Mouse (Mus musculus): Measurements from ENCODE around the gene Mcm7. TPM values are rescaled to one million over a fixed set of nuclear protein-coding genes. Genes with fewer than 3 reads are reported as not detected.
"Not testable (repeated sequence)": the region's sequence is repeated elsewhere in the genome, so short reads cannot be mapped to it uniquely, and the experiment has no call there.

The Mcm7 gene
- 26.9 and 29.7 TPM in 2 replicates for polyA plus RNA-seq (2012; rRNA removed)

GRCm38 (mm10) chr5:138171695-138172491, at the start of gene Mcm7, which contains the start of gene Ap4m1:
TSS of gene Mcm7 (minus strand) at chr5:138172422.
TSS of gene Ap4m1 (plus strand) at chr5:138172002.
- DNase-seq (ENCODE audit: low spot score): peak; percentile 83

GRCm38 (mm10) chr5:138219864-138220263, 47.6 kb upstream of the Mcm7 start:
- no peak for DNase-seq (ENCODE audit: low spot score)

- DNase-seq (ENCODE audit: low spot score): not testable (repeated sequence)
These were observed 44.4 kb upstream of the Mcm7 start for GRCm38 (mm10) chr5:138216632-138217031.

- no peak for DNase-seq (ENCODE audit: low spot score)
These were observed 35.7 kb upstream of the Mcm7 start for GRCm38 (mm10) chr5:138207873-138208272.

GRCm38 (mm10) chr5:138207253-138207652, 35.0 kb upstream of the Mcm7 start:
- no peak for DNase-seq (ENCODE audit: low spot score)

- no peak for DNase-seq (ENCODE audit: low spot score)
These were observed 29.9 kb upstream of the Mcm7 start for GRCm38 (mm10) chr5:138202086-138202485.

GRCm38 (mm10) chr5:138199576-138199975, 27.4 kb upstream of the Mcm7 start:
- no peak for DNase-seq (ENCODE audit: low spot score)

- no peak for DNase-seq (ENCODE audit: low spot score)
These were observed 23.2 kb upstream of the Mcm7 start for GRCm38 (mm10) chr5:138195463-138195862.

GRCm38 (mm10) chr5:138194755-138195345, 22.6 kb upstream of the Mcm7 start:
- DNase-seq (ENCODE audit: low spot score): no peak

- DNase-seq (ENCODE audit: low spot score): peak; percentile 75
These were observed 21.8 kb upstream of the Mcm7 start, which contains the start of gene Mblac1 for GRCm38 (mm10) chr5:138193771-138194727. TSS of gene Mblac1 (plus strand) at chr5:138194314.

GRCm38 (mm10) chr5:138187661-138188306, 15.6 kb upstream of the Mcm7 start:
- DNase-seq (ENCODE audit: low spot score): no peak

- peak; percentile 72 for DNase-seq (ENCODE audit: low spot score)
These were observed 14.9 kb upstream of the Mcm7 start, which contains the start of the genes Taf6 and Cnpy4 for GRCm38 (mm10) chr5:138186950-138187638. TSS of gene Taf6 (minus strand) at chr5:138187451. TSS of gene Cnpy4 (plus strand) at chr5:138187485.

GRCm38 (mm10) chr5:138173217-138173616, 995 bp upstream of the Mcm7 start:
- no peak for DNase-seq (ENCODE audit: low spot score)

GRCm38 (mm10) chr5:138170936-138171561, 1.2 kb downstream of the Mcm7 start:
- DNase-seq (ENCODE audit: low spot score): peak; percentile 91

- no peak for DNase-seq (ENCODE audit: low spot score)
These were observed 6.6 kb downstream of the Mcm7 start for GRCm38 (mm10) chr5:138165594-138165993.

GRCm38 (mm10) chr5:138163610-138164009, 8.6 kb downstream of the Mcm7 start:
- no peak for DNase-seq (ENCODE audit: low spot score)

- no peak for DNase-seq (ENCODE audit: low spot score)
These were observed 9.2 kb downstream of the Mcm7 start for GRCm38 (mm10) chr5:138163046-138163445.

- peak; percentile 94 for DNase-seq (ENCODE audit: low spot score)
These were observed 11.2 kb downstream of the Mcm7 start, which contains the start of gene Cops6 for GRCm38 (mm10) chr5:138160842-138161665. TSS of gene Cops6 (plus strand) at chr5:138161071.

GRCm38 (mm10) chr5:138160224-138160762, 11.9 kb downstream of the Mcm7 start:
- DNase-seq (ENCODE audit: low spot score): no peak
